17 mouse cellular contexts compared by ENCODE assay signal in the genomic region with DNA sequence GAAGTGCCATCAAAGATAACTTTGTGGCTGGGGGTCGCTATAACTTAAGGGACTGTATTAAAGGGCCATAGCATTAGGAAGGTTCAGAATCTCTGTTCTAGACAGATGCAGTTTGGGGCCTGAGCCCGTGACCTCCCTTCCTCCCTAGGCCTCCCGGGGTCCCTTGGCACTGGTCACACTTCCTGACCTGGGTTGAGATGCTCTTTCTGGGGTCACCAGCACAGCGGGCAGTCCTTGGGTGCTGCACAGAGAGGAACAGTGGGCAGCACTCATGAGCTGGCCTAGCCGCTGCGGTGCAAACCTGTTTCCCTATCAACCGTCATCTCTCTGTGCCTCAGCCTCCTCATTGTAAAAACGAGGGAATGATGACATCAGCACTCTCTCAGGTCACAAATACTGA.
"Had no signal": no experiment of that assay in that cellular context is flagged by ENCODE, and none has a peak within 500 bp of the region (broad histone marks: within the 10 kb centered on the region; RNA-seq: fewer than 3 reads in every experiment).

No protein-coding gene starts in this region.

- H3K4me2 ChIP-seq: lung, embryonic 15.5 days; midbrain, embryonic 12.5 days; neural tube, embryonic 12.5 days; stomach, embryonic 15.5 days had no signal

- H3K27ac ChIP-seq: lung, embryonic 15.5 days; midbrain, embryonic 12.5 days; neural tube, embryonic 12.5 days; stomach, embryonic 15.5 days; stomach, postnatal 0 days had no signal

- DNase-seq: liver, postnatal 0 days; lung, adult 2 months; lung, postnatal 14 days; lung, postnatal 4 days; midbrain, embryonic 14.5 days; right cerebral cortex, postnatal 14 days; thymus, adult 2 months; thymus, postnatal 25 days; thymus, postnatal 4 days had no signal

- H3K27me3 ChIP-seq: lung, embryonic 15.5 days; neural tube, embryonic 12.5 days; stomach, embryonic 15.5 days had no signal

- H3K9ac ChIP-seq: liver, postnatal 0 days; lung, embryonic 15.5 days; midbrain, embryonic 12.5 days; neural tube, embryonic 12.5 days; stomach, embryonic 15.5 days had no signal

- H3K36me3 ChIP-seq: lung, embryonic 15.5 days; midbrain, embryonic 10.5 days; midbrain, embryonic 12.5 days; neural tube, embryonic 12.5 days; stomach, embryonic 15.5 days had no signal

- H3K4me3 ChIP-seq: lung, embryonic 15.5 days; midbrain, embryonic 10.5 days; midbrain, embryonic 12.5 days; neural tube, embryonic 12.5 days; stomach, embryonic 15.5 days had no signal

- ATAC-seq: liver, postnatal 0 days; lung, postnatal 0 days; midbrain, embryonic 16.5 days had no signal

- H3K9me3 ChIP-seq: lung, embryonic 15.5 days; midbrain, embryonic 10.5 days; midbrain, embryonic 12.5 days; neural tube, embryonic 12.5 days; stomach, embryonic 15.5 days had no signal
